Mouse (Mus musculus) left cerebral cortex, adult 18-20 months (tissue): ENCODE data around the gene Rsg1. TPM values are rescaled to one million over a fixed set of nuclear protein-coding genes. Genes with fewer than 3 reads are reported as not detected.

Experiments used
- DNase-seq, 2 experiments: peaks; one replicate each; pipeline ENCODE4 v3.0.0; 2021 to 2022; ENCODE audit warnings: low spot score in 2 of 2, mixed read lengths in 1 of 2
- total RNA-seq, 2 experiments: library from RNA; stranded (reverse); gene quantifications; 2 replicates each; pipeline ENCODE4 v1.2.3; 2021

Rsg1 gene
- total RNA-seq, 2 experiments from 2014 or later, result 3.6 to 4.3 TPM

GRCm38 (mm10) chr4:141211646-141212045 lies 2.1 kb upstream of the Rsg1 start:
- DNase-seq, result no peak

GRCm38 (mm10) chr4:141212892-141213291 lies 864 bp upstream of the Rsg1 start:
- no peak for DNase-seq

- no peak for DNase-seq
Measured at GRCm38 (mm10) chr4:141213342-141213741, 414 bp upstream of the Rsg1 start.

GRCm38 (mm10) chr4:141214337-141214851 lies 638 bp downstream of the Rsg1 start:
- DNase-seq, result no peak

GRCm38 (mm10) chr4:141219583-141220213 lies 5.9 kb downstream of the Rsg1 start:
- DNase-seq, result no peak

GRCm38 (mm10) chr4:141221848-141222247 lies 8.1 kb downstream of the Rsg1 start:
- no peak for DNase-seq

- no peak for DNase-seq
Measured at GRCm38 (mm10) chr4:141222752-141223151, 9.0 kb downstream of the Rsg1 start.

GRCm38 (mm10) chr4:141228687-141229086 lies 14.9 kb downstream of the Rsg1 start:
- DNase-seq, result no peak

- DNase-seq, result no peak
Measured at GRCm38 (mm10) chr4:141233196-141233595, 19.4 kb downstream of the Rsg1 start.

GRCm38 (mm10) chr4:141235537-141236111 lies 21.9 kb downstream of the Rsg1 start:
- no peak for DNase-seq

- DNase-seq, result no peak
Measured at GRCm38 (mm10) chr4:141236856-141237255, 23.1 kb downstream of the Rsg1 start.

GRCm38 (mm10) chr4:141238492-141239387 lies 25.0 kb downstream of the Rsg1 start:
- DNase-seq, result no peak

GRCm38 (mm10) chr4:141239388-141240125 lies 25.8 kb downstream of the Rsg1 start, which contains the start of gene Arhgef19:
Gene Arhgef19 (plus strand): TSS chr4:141239499.
- peak; percentile 43 to 56 for DNase-seq

GRCm38 (mm10) chr4:141240617-141241016 lies 26.9 kb downstream of the Rsg1 start:
- no peak for DNase-seq

GRCm38 (mm10) chr4:141241861-141242260 lies 28.1 kb downstream of the Rsg1 start:
- DNase-seq, result no peak

GRCm38 (mm10) chr4:141242651-141243241 lies 29.0 kb downstream of the Rsg1 start:
- DNase-seq, result no peak

- DNase-seq, result no peak
Measured at GRCm38 (mm10) chr4:141243636-141244035, 29.9 kb downstream of the Rsg1 start.

- no peak for DNase-seq
Measured at GRCm38 (mm10) chr4:141244401-141244800, 30.6 kb downstream of the Rsg1 start.

GRCm38 (mm10) chr4:141244931-141245425 lies 31.2 kb downstream of the Rsg1 start:
- DNase-seq, result peak; percentile 51 to 57
